Mouse (Mus musculus): Measurements from ENCODE around the gene Bin2. TPM values are rescaled to one million over a fixed set of nuclear protein-coding genes. Genes with fewer than 3 reads are reported as not detected.
"Not testable (repeated sequence)": the region's sequence is repeated elsewhere in the genome, so short reads cannot be mapped to it uniquely, and the experiment has no call there.

Gene Bin2
- polyA plus RNA-seq, 1 experiment from 2014 or later: 2.4 TPM

- ATAC-seq (ENCODE audit: insufficient number of reproducible peaks, insufficient read depth, low FRiP score, low TSS enrichment): peak; percentile 86
- Histone ChIP-seq H3K4me1 (peaks cover 13% of the 10 kb centered on the region; the same call in 1 of the 2 replicates), H3K4me2 (replicated peaks) (peak within 1 kb of the TSS; percentile 81), H3K9me3 (no peaks in the 10 kb centered on the region), H3K9ac (peak within 1 kb of the TSS; percentile 84), H3K27me3 (no peaks in the 10 kb centered on the region), H3K27ac (peak within 1 kb of the TSS; percentile 94), H3K4me3 (peak within 1 kb of the TSS; percentile 90), H3K36me3 (peaks cover 26% of the 10 kb centered on the region)
- WGBS: under 1% methylated on average over 61 of the region's 99 CpGs
Observed at GRCm38 (mm10) chr15:100614996-100615824, 54.1 kb downstream of the Bin2 start, which contains the start of gene Dazap2. Dazap2 (plus strand) TSS chr15:100615349.

- Histone ChIP-seq H3K9ac (peak overlapping the region; percentile 84), H3K27me3 (no peaks in the 10 kb centered on the region), H3K36me3 (peaks cover 20% of the 10 kb centered on the region), H3K4me3 (peak overlapping the region; percentile 90), H3K9me3 (no peaks in the 10 kb centered on the region), H3K27ac (peak overlapping the region; percentile 61), H3K4me2 (replicated peaks) (peak overlapping the region; percentile 81), H3K4me1 (peaks cover 13% of the 10 kb centered on the region; the same call in 1 of the 2 replicates)
- ATAC-seq (ENCODE audit: insufficient number of reproducible peaks, insufficient read depth, low FRiP score, low TSS enrichment): no peak
- WGBS: 9% methylated on average over 43 of the region's 43 CpGs
Observed at GRCm38 (mm10) chr15:100614218-100614995, 54.9 kb downstream of the Bin2 start.

GRCm38 (mm10) chr15:100613584-100613983, 55.8 kb downstream of the Bin2 start:
- Histone ChIP-seq H3K27me3 (no peaks in the 10 kb centered on the region), H3K4me2 (replicated peaks) (peak overlapping the region; percentile 37), H3K9me3 (no peaks in the 10 kb centered on the region), H3K4me3 (peak overlapping the region; percentile 13; the same call in 1 of the 2 replicates), H3K36me3 (peaks cover 12% of the 10 kb centered on the region), H3K27ac (no peak overlapping the region), H3K4me1 (peaks cover 13% of the 10 kb centered on the region; the same call in 1 of the 2 replicates), H3K9ac (no peak overlapping the region)
- WGBS: 10% methylated on average over 16 of the region's 16 CpGs
- ATAC-seq (ENCODE audit: insufficient number of reproducible peaks, insufficient read depth, low FRiP score, low TSS enrichment): no peak

GRCm38 (mm10) chr15:100612432-100612831, 56.9 kb downstream of the Bin2 start:
- ATAC-seq (ENCODE audit: insufficient number of reproducible peaks, insufficient read depth, low FRiP score, low TSS enrichment): no peak
- Histone ChIP-seq H3K36me3 (0 out of 2 replicates have a peak, but pooled peaks cover under 1% of the 10 kb centered on the region), H3K27me3 (no peaks in the 10 kb centered on the region), H3K9me3 (no peaks in the 10 kb centered on the region), H3K4me2 (replicated peaks) (no peak overlapping the region), H3K4me3 (no peak overlapping the region), H3K9ac (no peak overlapping the region), H3K4me1 (peaks cover 13% of the 10 kb centered on the region; the same call in 1 of the 2 replicates), H3K27ac (no peak overlapping the region)
- 67% methylated on average over 2 of the region's 2 CpGs for WGBS

- H3K9me3 ChIP-seq: no peaks in the 10 kb centered on the region
- H3K27ac ChIP-seq: no peak overlapping the region
- 79% methylated on average over 7 of the region's 7 CpGs for WGBS
- H3K9ac ChIP-seq: no peak overlapping the region
- peaks cover 11% of the 10 kb centered on the region; the same call in 1 of the 2 replicates for H3K4me1 ChIP-seq
- no peak overlapping the region for H3K4me2 ChIP-seq (replicated peaks)
- no peak for ATAC-seq (ENCODE audit: insufficient number of reproducible peaks, insufficient read depth, low FRiP score, low TSS enrichment)
- no peaks in the 10 kb centered on the region for H3K36me3 ChIP-seq
- no peak overlapping the region for H3K4me3 ChIP-seq
- no peaks in the 10 kb centered on the region for H3K27me3 ChIP-seq
Observed at GRCm38 (mm10) chr15:100611951-100612350, 57.4 kb downstream of the Bin2 start.

GRCm38 (mm10) chr15:100606677-100607076, 62.7 kb downstream of the Bin2 start:
- 92% methylated on average over 8 of the region's 8 CpGs for WGBS
- not testable (repeated sequence) for H3K36me3 ChIP-seq; H3K4me2 ChIP-seq (replicated peaks); ATAC-seq (ENCODE audit: insufficient number of reproducible peaks, insufficient read depth, low FRiP score, low TSS enrichment); H3K4me1 ChIP-seq; H3K9ac ChIP-seq; H3K9me3 ChIP-seq; H3K4me3 ChIP-seq; H3K27ac ChIP-seq
- peaks cover 21% of the 10 kb centered on the region for H3K27me3 ChIP-seq

- Histone ChIP-seq H3K9me3 (no peaks in the 10 kb centered on the region), H3K9ac (no peak overlapping the region), H3K4me2 (replicated peaks) (no peak overlapping the region), H3K27ac (no peak overlapping the region), H3K36me3 (no peaks in the 10 kb centered on the region), H3K4me1 (peaks cover 7% of the 10 kb centered on the region; the same call in 1 of the 2 replicates), H3K4me3 (no peak overlapping the region), H3K27me3 (peaks cover 39% of the 10 kb centered on the region)
- WGBS: 36% methylated on average over 3 of the region's 3 CpGs
- no peak for ATAC-seq (ENCODE audit: insufficient number of reproducible peaks, insufficient read depth, low FRiP score, low TSS enrichment)
Observed at GRCm38 (mm10) chr15:100601669-100602068, 67.7 kb downstream of the Bin2 start.

- peaks cover 7% of the 10 kb centered on the region; the same call in 1 of the 2 replicates for H3K4me1 ChIP-seq
- no peak overlapping the region for H3K9ac ChIP-seq
- H3K9me3 ChIP-seq: no peaks in the 10 kb centered on the region
- H3K27me3 ChIP-seq: peaks cover 39% of the 10 kb centered on the region
- H3K4me2 ChIP-seq (replicated peaks): peak overlapping the region; percentile 96
- ATAC-seq (ENCODE audit: insufficient number of reproducible peaks, insufficient read depth, low FRiP score, low TSS enrichment): no peak
- 9% methylated on average over 21 of the region's 21 CpGs for WGBS
- H3K4me3 ChIP-seq: peak overlapping the region; percentile 83
- H3K27ac ChIP-seq: no peak overlapping the region
- H3K36me3 ChIP-seq: no peaks in the 10 kb centered on the region
Observed at GRCm38 (mm10) chr15:100600696-100601272, 68.6 kb downstream of the Bin2 start.

- Histone ChIP-seq H3K4me1 (peaks cover 7% of the 10 kb centered on the region; the same call in 1 of the 2 replicates), H3K9ac (peak overlapping the region; percentile 86), H3K4me2 (replicated peaks) (peak overlapping the region; percentile 96), H3K27me3 (peaks cover 33% of the 10 kb centered on the region), H3K4me3 (peak overlapping the region; percentile 83), H3K27ac (no peak overlapping the region), H3K9me3 (no peaks in the 10 kb centered on the region), H3K36me3 (no peaks in the 10 kb centered on the region)
- ATAC-seq (ENCODE audit: insufficient number of reproducible peaks, insufficient read depth, low FRiP score, low TSS enrichment): peak; percentile 42; the same call in 1 of the 2 replicates
- WGBS: 2% methylated on average over 35 of the region's 35 CpGs
Observed at GRCm38 (mm10) chr15:100600047-100600695, 69.2 kb downstream of the Bin2 start.

GRCm38 (mm10) chr15:100599276-100600046, 69.9 kb downstream of the Bin2 start, which contains the start of gene Pou6f1:
Pou6f1 (minus strand) TSS chr15:100599984.
- Histone ChIP-seq H3K9me3 (no peaks in the 10 kb centered on the region), H3K9ac (peak within 1 kb of the TSS; percentile 86), H3K36me3 (no peaks in the 10 kb centered on the region), H3K4me3 (peak within 1 kb of the TSS; percentile 83), H3K27ac (no peak within 1 kb of the TSS), H3K27me3 (peaks cover 28% of the 10 kb centered on the region), H3K4me1 (peaks cover 7% of the 10 kb centered on the region; the same call in 1 of the 2 replicates), H3K4me2 (replicated peaks) (peak within 1 kb of the TSS; percentile 96)
- under 1% methylated on average over 66 of the region's 76 CpGs for WGBS
- ATAC-seq (ENCODE audit: insufficient number of reproducible peaks, insufficient read depth, low FRiP score, low TSS enrichment): no peak

Measured in embryonic facial prominence, embryonic 12.5 days (tissue).